Mouse (Mus musculus): Measurements from ENCODE around the gene Hps1. TPM values are rescaled to one million over a fixed set of nuclear protein-coding genes. Genes with fewer than 3 reads are reported as not detected.
A peak's percentile ranks its signal among the peaks of the same experiment; 100 is the strongest.

The Hps1 gene
- total and polyA plus RNA-seq, 2 experiments from 2014 or later = 11.9 to 13.6 TPM

GRCm38 (mm10) chr19:42755148-42755870, 24.5 kb downstream of the Hps1 start:
- H3K9me3 ChIP-seq (ENCODE audit: low read length) = no peaks in the 10 kb centered on the region
- no peak for TF ChIP-seq CTCF (IDR thresholded peaks at IDR 0.05; ENCODE audit: low read depth)
- H3K27ac ChIP-seq = no peak overlapping the region
- H3K4me2 ChIP-seq (ENCODE audit: low read depth, low read length) = no peak overlapping the region
- H3K4me1 ChIP-seq (ENCODE audit: insufficient read depth, low read length) = peaks cover 15% of the 10 kb centered on the region
- H3K27me3 ChIP-seq (ENCODE audit: insufficient read depth, low read length) = no peaks in the 10 kb centered on the region
- no peak overlapping the region for H3K9ac ChIP-seq (replicated peaks; ENCODE audit: low read length)
- H3K4me3 ChIP-seq (ENCODE audit: low read length) = no peak overlapping the region
- DNase-seq (ENCODE audit: low spot score) (no peak), ATAC-seq (no peak)
- no peaks in the 10 kb centered on the region for H3K36me3 ChIP-seq (ENCODE audit: insufficient read depth, low read length)
- WGBS = 61% methylated on average over 15 of the region's 15 CpGs

- peak; percentile 65 for DNase-seq (ENCODE audit: low spot score)
- Histone ChIP-seq H3K4me3 (ENCODE audit: low read length) (no peak overlapping the region; the same call in 1 of the 2 replicates), H3K27ac (peak overlapping the region; percentile 82), H3K36me3 (ENCODE audit: insufficient read depth, low read length) (no peaks in the 10 kb centered on the region), H3K4me2 (ENCODE audit: low read depth, low read length) (peak overlapping the region; percentile 63), H3K4me1 (ENCODE audit: insufficient read depth, low read length) (peaks cover 15% of the 10 kb centered on the region), H3K9ac (replicated peaks; ENCODE audit: low read length) (peak overlapping the region; percentile 62; the same call in 1 of the 2 replicates), H3K27me3 (ENCODE audit: insufficient read depth, low read length) (no peaks in the 10 kb centered on the region), H3K9me3 (ENCODE audit: low read length) (no peaks in the 10 kb centered on the region)
- TF ChIP-seq CTCF (IDR thresholded peaks at IDR 0.05; ENCODE audit: low read depth) = no peak
- peak; percentile 21; the same call in 1 of the 2 replicates for ATAC-seq
- 23% methylated on average over 11 of the region's 11 CpGs for WGBS
These were observed 26.4 kb downstream of the Hps1 start for GRCm38 (mm10) chr19:42753141-42753917.

- Histone ChIP-seq H3K36me3 (ENCODE audit: insufficient read depth, low read length) (no peaks in the 10 kb centered on the region), H3K27me3 (ENCODE audit: insufficient read depth, low read length) (no peaks in the 10 kb centered on the region), H3K4me2 (ENCODE audit: low read depth, low read length) (peak within 1 kb of the TSS; percentile 63), H3K4me3 (ENCODE audit: low read length) (peak within 1 kb of the TSS; percentile 33), H3K9ac (replicated peaks; ENCODE audit: low read length) (peak within 1 kb of the TSS; percentile 62), H3K4me1 (ENCODE audit: insufficient read depth, low read length) (peaks cover 15% of the 10 kb centered on the region), H3K27ac (peak within 1 kb of the TSS; percentile 82), H3K9me3 (ENCODE audit: low read length) (no peaks in the 10 kb centered on the region)
- DNase-seq (ENCODE audit: low spot score) = peak; percentile 91
- TF ChIP-seq CTCF (IDR thresholded peaks at IDR 0.05; ENCODE audit: low read depth) = no peak
- 3% methylated on average over 22 of the region's 22 CpGs for WGBS
- ATAC-seq = peak; percentile 91
These were observed 27.3 kb downstream of the Hps1 start, which contains the start of gene Pyroxd2 for GRCm38 (mm10) chr19:42752363-42752931. TSS of gene Pyroxd2 (minus strand) at chr19:42752775.

GRCm38 (mm10) chr19:42750196-42750595, 29.6 kb downstream of the Hps1 start:
- WGBS = 73% methylated on average over 11 of the region's 11 CpGs
- ATAC-seq = no peak
- Histone ChIP-seq H3K9me3 (ENCODE audit: low read length) (no peaks in the 10 kb centered on the region), H3K36me3 (ENCODE audit: insufficient read depth, low read length) (no peaks in the 10 kb centered on the region), H3K4me1 (ENCODE audit: insufficient read depth, low read length) (peaks cover 15% of the 10 kb centered on the region), H3K4me2 (ENCODE audit: low read depth, low read length) (no peak overlapping the region), H3K27ac (no peak overlapping the region), H3K4me3 (ENCODE audit: low read length) (no peak overlapping the region), H3K9ac (replicated peaks; ENCODE audit: low read length) (no peak overlapping the region), H3K27me3 (ENCODE audit: insufficient read depth, low read length) (no peaks in the 10 kb centered on the region)
- no peak for TF ChIP-seq CTCF (IDR thresholded peaks at IDR 0.05; ENCODE audit: low read depth)
- DNase-seq (ENCODE audit: low spot score) = no peak

- Histone ChIP-seq H3K27me3 (ENCODE audit: insufficient read depth, low read length) (no peaks in the 10 kb centered on the region), H3K9ac (replicated peaks; ENCODE audit: low read length) (no peak overlapping the region), H3K4me1 (ENCODE audit: insufficient read depth, low read length) (peaks cover 2% of the 10 kb centered on the region; the same call in 1 of the 2 replicates), H3K4me3 (ENCODE audit: low read length) (no peak overlapping the region), H3K4me2 (ENCODE audit: low read depth, low read length) (no peak overlapping the region), H3K36me3 (ENCODE audit: insufficient read depth, low read length) (no peaks in the 10 kb centered on the region), H3K27ac (no peak overlapping the region), H3K9me3 (ENCODE audit: low read length) (no peaks in the 10 kb centered on the region)
- ATAC-seq (no peak), DNase-seq (ENCODE audit: low spot score) (no peak)
- WGBS = 92% methylated on average over 8 of the region's 8 CpGs
- TF ChIP-seq CTCF (IDR thresholded peaks at IDR 0.05; ENCODE audit: low read depth) = no peak
These were observed 33.1 kb downstream of the Hps1 start for GRCm38 (mm10) chr19:42746702-42747101.

GRCm38 (mm10) chr19:42745869-42746224, 33.9 kb downstream of the Hps1 start:
- no peaks in the 10 kb centered on the region for H3K4me1 ChIP-seq (ENCODE audit: insufficient read depth, low read length)
- no peak overlapping the region for H3K4me2 ChIP-seq (ENCODE audit: low read depth, low read length)
- H3K4me3 ChIP-seq (ENCODE audit: low read length) = no peak overlapping the region
- no peak for TF ChIP-seq CTCF (IDR thresholded peaks at IDR 0.05; ENCODE audit: low read depth)
- H3K36me3 ChIP-seq (ENCODE audit: insufficient read depth, low read length) = no peaks in the 10 kb centered on the region
- DNase-seq (ENCODE audit: low spot score) = no peak
- no peak for ATAC-seq
- no peak overlapping the region for H3K9ac ChIP-seq (replicated peaks; ENCODE audit: low read length)
- H3K9me3 ChIP-seq (ENCODE audit: low read length) = no peaks in the 10 kb centered on the region
- no peak overlapping the region for H3K27ac ChIP-seq
- no peaks in the 10 kb centered on the region for H3K27me3 ChIP-seq (ENCODE audit: insufficient read depth, low read length)
- 88% methylated on average over 4 of the region's 4 CpGs for WGBS
